Mouse (Mus musculus) ES-Bruce4 (cell line): ENCODE measurements around the gene Thy1. TPM values are rescaled to one million over a fixed set of nuclear protein-coding genes. Genes with fewer than 3 reads are reported as not detected.

Experiments used
- H3K27ac ChIP-seq: 2 replicates; pipeline ENCODE4 v1.5.1; 2012; ENCODE audit warnings: low read length, inconsistent platforms; ENCODE audit not compliant: insufficient read depth
- H3K27me3 ChIP-seq: 2 replicates; pipeline ENCODE4 v1.6.1; 2012; ENCODE audit warnings: mild to moderate bottlenecking, low read length, inconsistent platforms; ENCODE audit not compliant: control insufficient read depth, poor library complexity, insufficient read depth, severe bottlenecking
- H3K36me3 ChIP-seq: 2 replicates; pipeline ENCODE4 v1.6.1; 2012; ENCODE audit warnings: inconsistent platforms, mild to moderate bottlenecking, low read length, moderate library complexity; ENCODE audit not compliant: control insufficient read depth, poor library complexity, insufficient read depth, severe bottlenecking
- H3K4me1 ChIP-seq: one replicate; pipeline ENCODE4 v1.8.1; 2011; ENCODE audit warnings: low read length; ENCODE audit not compliant: control insufficient read depth, insufficient read depth
- H3K4me3 ChIP-seq: 2 replicates; pipeline ENCODE4 v1.5.1; 2011; ENCODE audit warnings: low read depth, mild to moderate bottlenecking, low read length
- H3K9ac ChIP-seq: 2 replicates; pipeline ENCODE4 v1.6.1; 2012; ENCODE audit warnings: low read depth, mild to moderate bottlenecking, inconsistent platforms; ENCODE audit not compliant: poor library complexity, severe bottlenecking
- H3K9me3 ChIP-seq: replicated peaks from 2 replicates; pipeline ENCODE4 v1.6.1; 2012; ENCODE audit warnings: mild to moderate bottlenecking, low read length, inconsistent platforms; ENCODE audit not compliant: control insufficient read depth, poor library complexity, insufficient read depth, severe bottlenecking
- CTCF ChIP-seq: IDR thresholded peaks from one replicate; pipeline ENCODE4 v1.8.1; 2011; ENCODE audit warnings: low read depth, low read length
- EP300 ChIP-seq: IDR thresholded peaks from 2 replicates; pipeline ENCODE4 v1.6.1; 2011; ENCODE audit warnings: low read depth, low read length; ENCODE audit not compliant: insufficient read depth
- POLR2A ChIP-seq: IDR thresholded peaks from one replicate; pipeline ENCODE4 v1.8.1; 2011; ENCODE audit warnings: low read length; ENCODE audit not compliant: insufficient read depth
- polyA plus RNA-seq: library from polyadenylated mRNA; stranded (reverse); fragments of >200 nt; gene quantifications from 2 replicates; pipeline ENCODE4 v1.2.4, GENCODE M21; 2011; ENCODE audit warnings: low read depth; ENCODE audit not compliant: missing spikeins, insufficient read depth, insufficient read length

Gene Thy1
- polyA plus RNA-seq, 1 experiment = 15.4 TPM

DNA sequence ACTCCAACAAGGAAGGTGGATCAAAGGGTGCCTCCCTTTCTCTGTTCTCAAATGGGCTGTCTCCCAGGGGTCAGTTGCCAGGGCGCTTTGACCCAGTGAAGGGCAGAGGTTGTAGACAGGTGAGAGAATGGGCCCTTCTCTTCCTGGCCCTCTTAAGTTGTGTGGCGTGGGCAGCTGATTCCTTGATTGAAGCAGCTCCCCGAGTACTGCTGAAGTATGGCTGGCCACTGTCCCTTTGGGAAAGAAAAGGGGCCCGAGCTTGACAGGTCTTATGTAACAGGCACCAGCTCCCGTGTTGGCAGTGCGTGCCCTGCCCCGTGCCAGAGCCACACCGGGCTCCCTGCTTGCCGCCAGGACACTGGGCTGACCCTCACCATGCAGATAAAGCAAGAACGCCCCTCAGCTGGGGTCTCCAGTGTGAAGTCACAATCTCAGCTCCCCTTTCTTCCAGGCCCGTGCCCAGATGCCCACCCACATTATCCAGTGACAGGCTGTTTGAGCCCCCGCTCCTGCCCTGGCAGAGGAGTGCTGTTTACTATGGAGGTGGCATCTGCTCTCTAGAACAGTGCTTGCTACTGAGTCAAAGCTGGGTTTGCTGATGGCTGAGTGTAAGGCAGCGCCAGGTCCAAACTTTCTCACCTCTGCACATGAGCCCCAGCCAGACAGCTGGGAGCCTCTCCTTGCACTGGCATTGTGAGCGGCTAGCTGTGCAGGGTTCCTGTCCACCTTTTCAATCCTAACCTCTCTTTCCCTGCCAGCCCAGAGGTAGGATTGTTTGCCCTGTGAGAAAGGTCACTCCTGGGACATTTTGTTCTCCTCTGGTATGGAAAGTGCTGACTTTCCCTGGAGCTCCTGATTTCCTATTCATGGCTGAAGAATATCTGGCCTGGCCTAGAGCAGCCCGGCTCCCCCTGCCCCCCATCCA, 42.8 kb downstream of the Thy1 start:
- Histone ChIP-seq H3K27ac (no peak overlapping the region), H3K9ac (no peak overlapping the region), H3K4me1 (peaks cover 7% of the 10 kb centered on the region), H3K9me3 (no peaks in the 10 kb centered on the region), H3K4me3 (no peak overlapping the region), H3K36me3 (no peaks in the 10 kb centered on the region), H3K27me3 (no peaks in the 10 kb centered on the region)
- TF ChIP-seq POLR2A (no peak), EP300 (no peak), CTCF (no peak)

DNA sequence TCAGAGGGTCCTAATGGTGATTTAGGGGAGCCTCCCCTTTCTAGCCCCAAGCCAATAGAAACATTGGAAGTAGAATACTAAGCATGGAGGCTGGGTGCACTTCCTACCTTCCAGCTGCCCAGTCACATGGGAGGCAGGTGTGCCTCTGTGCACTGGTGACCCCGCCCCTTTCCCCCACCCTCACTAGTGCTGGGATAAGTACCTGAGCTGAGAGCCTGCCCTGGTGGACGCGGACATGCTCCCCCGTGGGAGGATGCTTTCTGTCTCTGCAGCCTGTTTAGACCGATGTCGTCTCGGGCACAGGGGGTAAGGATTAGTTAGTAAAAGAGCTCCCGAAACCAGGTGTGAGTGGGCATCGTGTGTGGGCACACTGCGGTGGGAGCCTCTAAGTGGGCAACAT, 43.8 kb downstream of the Thy1 start:
- Histone ChIP-seq H3K9ac (no peak overlapping the region), H3K4me1 (peaks cover 7% of the 10 kb centered on the region), H3K4me3 (no peak overlapping the region), H3K9me3 (no peaks in the 10 kb centered on the region), H3K27me3 (no peaks in the 10 kb centered on the region), H3K27ac (no peak overlapping the region), H3K36me3 (no peaks in the 10 kb centered on the region)
- TF ChIP-seq EP300 (no peak), POLR2A (no peak), CTCF (no peak)

DNA sequence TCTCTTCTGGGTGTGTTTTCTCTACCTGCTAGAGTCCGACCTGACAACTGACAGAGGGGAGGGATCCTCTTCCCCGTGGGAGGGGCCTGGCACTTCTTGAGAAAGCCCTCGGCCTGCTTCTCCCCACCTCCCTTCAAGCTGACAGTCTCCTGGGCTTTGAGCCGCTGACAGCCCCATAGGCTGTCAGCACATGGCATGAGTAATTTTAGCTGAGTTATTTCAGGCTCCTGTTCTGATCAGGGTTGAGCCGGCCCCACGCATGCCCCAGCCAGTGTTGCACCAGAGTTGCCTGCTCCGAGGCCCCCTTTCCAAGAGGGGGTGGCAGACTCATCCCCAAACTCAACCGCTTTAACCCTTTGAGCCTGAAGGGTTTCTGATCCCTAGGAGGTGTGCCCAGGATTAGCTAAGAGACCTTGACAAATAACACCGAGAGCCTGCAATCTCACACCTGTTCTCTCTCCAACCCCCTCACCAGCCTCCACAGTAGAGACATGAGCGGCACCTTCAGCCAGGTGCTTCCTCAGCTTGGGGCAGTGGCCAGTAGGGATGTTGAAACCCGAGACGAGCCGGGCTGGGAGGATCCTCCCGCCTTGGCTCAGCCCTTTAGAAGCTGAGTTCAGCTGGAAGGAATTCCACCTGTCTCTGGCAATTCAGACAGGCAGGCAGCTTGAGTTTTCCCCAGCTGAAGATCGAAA, 44.7 kb downstream of the Thy1 start:
- no peaks in the 10 kb centered on the region for H3K27me3 ChIP-seq
- H3K4me1 ChIP-seq = peaks cover 7% of the 10 kb centered on the region
- H3K9me3 ChIP-seq = no peaks in the 10 kb centered on the region
- H3K27ac ChIP-seq = no peak overlapping the region
- TF ChIP-seq POLR2A (no peak), CTCF (no peak), EP300 (no peak)
- no peak overlapping the region for H3K4me3 ChIP-seq
- H3K36me3 ChIP-seq = no peaks in the 10 kb centered on the region
- no peak overlapping the region for H3K9ac ChIP-seq

DNA sequence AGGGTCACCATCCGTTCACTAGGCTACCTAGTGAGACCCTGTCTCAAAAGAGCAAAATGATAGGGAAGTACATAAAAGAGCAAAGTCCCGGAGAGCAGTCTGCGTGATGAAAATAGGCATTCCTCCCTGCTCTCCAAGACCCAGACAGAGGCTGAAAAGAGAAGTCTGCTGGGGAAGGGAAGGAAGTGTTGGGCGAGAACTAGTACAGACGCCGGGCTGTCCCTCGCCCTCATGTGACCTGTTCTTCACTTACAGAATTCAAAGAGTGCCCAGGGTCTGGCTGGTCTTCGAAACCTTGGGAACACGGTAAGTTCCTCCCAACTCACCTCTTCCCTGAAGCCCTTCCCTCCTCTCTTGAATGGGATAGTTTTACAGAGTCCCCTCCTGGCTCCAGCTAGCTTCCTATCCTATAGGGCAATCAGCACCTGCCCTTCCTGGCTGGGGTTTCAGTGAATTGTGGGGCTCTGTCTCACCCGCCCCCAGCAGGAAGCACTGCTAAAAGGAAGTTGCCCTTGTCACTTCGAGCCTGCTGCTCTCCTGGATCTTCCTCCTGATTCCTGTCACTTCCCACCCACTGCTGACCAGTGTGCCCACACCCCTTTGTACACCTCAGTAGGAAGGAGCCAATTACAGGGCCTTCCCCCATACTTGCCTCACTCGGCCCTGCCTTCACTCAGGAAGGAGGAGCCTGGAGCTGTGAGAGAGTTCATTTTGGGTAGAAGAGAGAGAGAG, 45.9 kb downstream of the Thy1 start:
- Histone ChIP-seq H3K27ac (no peak overlapping the region), H3K9me3 (no peaks in the 10 kb centered on the region), H3K9ac (no peak overlapping the region), H3K4me3 (no peak overlapping the region), H3K36me3 (no peaks in the 10 kb centered on the region), H3K27me3 (no peaks in the 10 kb centered on the region), H3K4me1 (peaks cover 7% of the 10 kb centered on the region)
- TF ChIP-seq EP300 = no peak
- no peak for TF ChIP-seq CTCF
- no peak for TF ChIP-seq POLR2A

DNA sequence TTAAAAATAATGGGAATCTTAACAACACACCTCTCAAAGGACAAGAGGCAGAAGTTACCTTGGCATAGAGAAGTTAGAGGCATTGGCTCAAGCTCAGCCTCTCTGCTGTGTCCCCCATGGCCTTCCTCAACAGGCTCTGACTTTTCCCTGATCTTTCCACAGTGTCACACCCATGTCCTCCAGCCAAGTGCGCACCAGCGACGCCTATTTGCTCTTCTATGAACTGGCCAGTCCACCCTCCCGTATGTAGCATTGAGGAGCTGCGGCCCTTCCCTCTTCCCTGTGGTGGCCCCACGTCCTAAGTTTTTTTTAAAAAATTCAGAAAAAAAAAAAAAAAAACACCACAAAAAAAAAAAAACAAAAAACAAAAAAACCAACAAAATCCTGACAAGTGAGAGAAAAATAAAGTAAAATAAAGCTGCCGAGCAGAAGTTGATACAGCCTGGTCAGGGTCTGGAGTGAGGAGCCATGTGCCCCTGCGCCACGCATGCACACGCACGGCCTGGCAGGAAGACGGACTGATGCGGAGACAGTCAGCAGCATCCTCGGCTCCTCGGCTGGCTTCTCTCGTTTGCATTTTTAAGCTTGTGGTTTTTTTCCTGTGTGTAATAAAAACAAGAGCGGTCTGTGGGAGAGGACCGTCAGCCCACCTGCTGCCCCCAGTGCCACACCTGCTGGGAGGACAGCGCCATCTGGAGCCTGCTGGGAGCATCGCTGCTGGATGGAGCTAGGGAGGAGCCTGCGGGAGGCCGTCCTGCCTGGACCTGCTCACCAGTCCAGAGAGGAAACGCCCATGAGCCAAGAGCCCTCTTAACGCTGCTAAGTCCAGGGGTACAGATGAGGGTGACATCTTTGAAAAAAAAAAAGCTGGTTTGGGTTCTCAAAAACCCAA, 50.7 kb downstream of the Thy1 start:
- Histone ChIP-seq H3K4me3 (no peak overlapping the region), H3K9me3 (no peaks in the 10 kb centered on the region), H3K27ac (no peak overlapping the region), H3K36me3 (no peaks in the 10 kb centered on the region), H3K27me3 (no peaks in the 10 kb centered on the region), H3K4me1 (no peaks in the 10 kb centered on the region), H3K9ac (no peak overlapping the region)
- peak; percentile 34; the same call in 1 of the 2 replicates for TF ChIP-seq EP300
- no peak for TF ChIP-seq POLR2A
- TF ChIP-seq CTCF = peak; percentile 97
